Mouse (Mus musculus) 3134 (cell line): ENCODE measurements around the gene Hist1h3c.
"Not testable (repeated sequence)": the region's sequence is repeated elsewhere in the genome, so short reads cannot be mapped to it uniquely, and the experiment has no call there.

ENCODE experiments used
- DNase-seq: peaks from one replicate; pipeline ENCODE4 v3.0.0-alpha.2; 2011; ENCODE audit warnings: low spot score; ENCODE audit not compliant: insufficient read length; ENCODE audit errors: extremely low read depth

Hist1h3c gene

GRCm38 (mm10) chr13:23740910-23741309 is 4.5 kb downstream of the Hist1h3c start:
- DNase-seq: peak; percentile 33

GRCm38 (mm10) chr13:23740256-23740840 is 5.1 kb downstream of the Hist1h3c start:
- no peak for DNase-seq

DNA sequence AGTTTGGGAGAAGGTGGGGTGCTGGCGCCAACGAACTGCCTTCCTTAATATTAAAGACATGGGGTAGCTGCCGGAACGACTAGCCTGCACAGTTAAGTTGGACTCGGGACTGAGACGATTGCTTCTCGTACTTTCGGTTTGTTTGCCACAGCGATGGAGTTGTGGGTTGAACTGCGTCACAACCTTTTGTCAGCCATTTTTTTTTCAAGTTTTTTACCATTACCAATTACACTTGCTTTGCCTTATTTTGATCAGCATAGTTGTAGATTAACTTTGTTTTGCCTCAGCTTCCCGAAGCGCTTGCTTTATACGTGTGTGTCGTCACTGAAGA is 5.5 kb downstream of the Hist1h3c start:
- no peak for DNase-seq

GRCm38 (mm10) chr13:23739069-23739921 is 6.1 kb downstream of the Hist1h3c start:
- DNase-seq: peak; percentile 96

DNA sequence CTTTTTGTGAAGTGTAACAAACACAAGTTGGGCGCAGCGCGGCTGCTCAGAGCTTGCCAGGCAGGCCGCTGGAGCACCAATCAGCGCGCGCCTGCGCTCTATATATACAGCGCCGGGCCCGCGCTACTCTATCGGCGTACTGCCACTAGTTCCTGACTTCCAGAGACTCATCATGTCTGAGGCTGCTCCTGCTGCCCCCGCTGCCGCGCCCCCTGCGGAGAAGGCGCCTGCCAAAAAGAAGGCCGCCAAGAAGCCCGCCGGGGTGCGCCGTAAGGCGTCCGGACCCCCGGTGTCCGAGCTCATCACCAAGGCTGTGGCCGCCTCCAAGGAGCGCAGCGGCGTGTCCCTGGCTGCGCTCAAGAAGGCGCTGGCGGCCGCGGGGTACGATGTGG is 6.7 kb downstream of the Hist1h3c start, which contains the start of gene Hist1h1c:
Hist1h1c (plus strand) TSS at position 132 of the 392 bp plus-strand sequence.
- peak; percentile 98 for DNase-seq

DNA sequence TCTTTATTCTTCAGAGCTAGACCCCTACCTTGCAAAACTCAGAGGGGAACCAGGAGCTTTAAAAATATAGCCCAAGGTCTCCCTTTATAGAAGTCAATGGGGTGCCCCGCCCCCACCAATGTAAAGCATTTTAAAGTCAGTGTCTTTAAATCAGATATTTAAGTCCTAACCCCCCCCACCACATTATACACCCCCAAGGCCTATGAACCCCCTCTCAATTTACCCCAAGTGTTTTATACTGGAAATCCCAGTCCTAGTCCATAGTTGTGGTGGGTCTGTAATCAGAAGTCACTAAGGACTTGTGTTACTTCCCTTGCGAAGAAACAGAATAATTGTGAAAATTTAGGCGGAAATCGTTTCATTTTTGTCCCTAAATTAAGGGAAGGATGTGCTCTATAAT is 7.4 kb downstream of the Hist1h3c start:
- peak; percentile 23 for DNase-seq

- no peak for DNase-seq
Observed at GRCm38 (mm10) chr13:23737091-23737490, 8.3 kb downstream of the Hist1h3c start.

DNA sequence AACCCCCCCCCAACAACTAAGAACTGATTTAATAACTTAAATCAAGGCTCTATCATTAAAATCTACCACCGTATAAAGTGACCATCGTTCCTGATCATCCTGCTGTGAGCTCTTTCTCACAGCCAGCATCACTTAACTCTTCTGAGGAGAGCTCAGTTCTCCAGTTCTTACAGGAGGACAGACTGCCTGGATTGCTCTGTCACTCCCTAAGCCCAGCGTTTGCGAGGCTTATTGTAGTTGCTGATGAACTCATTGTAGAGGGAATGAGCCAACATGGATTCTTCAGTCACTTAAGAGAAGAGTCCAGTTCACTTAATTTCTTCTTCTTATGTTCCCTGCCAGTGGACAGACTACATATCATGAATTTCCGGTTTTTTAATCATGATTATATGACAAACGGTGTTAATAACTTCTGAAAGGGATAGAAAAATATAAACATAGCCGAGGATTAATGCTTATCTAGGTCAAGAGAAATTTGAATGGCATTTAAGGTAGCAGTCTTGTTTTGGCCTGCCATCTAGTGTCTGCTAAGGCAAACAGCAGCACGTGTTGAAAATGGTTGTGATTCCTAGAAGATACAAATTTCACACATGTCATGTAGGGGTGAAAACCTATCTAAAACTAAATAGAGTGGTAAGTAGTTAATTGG is 13.1 kb downstream of the Hist1h3c start:
- peak; percentile 22 for DNase-seq

GRCm38 (mm10) chr13:23730479-23730878 is 14.9 kb downstream of the Hist1h3c start:
- DNase-seq: peak; percentile 40

GRCm38 (mm10) chr13:23729706-23730105 is 15.7 kb downstream of the Hist1h3c start:
- no peak for DNase-seq

GRCm38 (mm10) chr13:23729192-23729525 is 16.2 kb downstream of the Hist1h3c start:
- DNase-seq: no peak

- no peak for DNase-seq
Observed at GRCm38 (mm10) chr13:23728472-23729191, 16.8 kb downstream of the Hist1h3c start.

GRCm38 (mm10) chr13:23725213-23725612 is 20.2 kb downstream of the Hist1h3c start:
- no peak for DNase-seq

GRCm38 (mm10) chr13:23724239-23724638 is 21.2 kb downstream of the Hist1h3c start:
- DNase-seq: no peak

DNA sequence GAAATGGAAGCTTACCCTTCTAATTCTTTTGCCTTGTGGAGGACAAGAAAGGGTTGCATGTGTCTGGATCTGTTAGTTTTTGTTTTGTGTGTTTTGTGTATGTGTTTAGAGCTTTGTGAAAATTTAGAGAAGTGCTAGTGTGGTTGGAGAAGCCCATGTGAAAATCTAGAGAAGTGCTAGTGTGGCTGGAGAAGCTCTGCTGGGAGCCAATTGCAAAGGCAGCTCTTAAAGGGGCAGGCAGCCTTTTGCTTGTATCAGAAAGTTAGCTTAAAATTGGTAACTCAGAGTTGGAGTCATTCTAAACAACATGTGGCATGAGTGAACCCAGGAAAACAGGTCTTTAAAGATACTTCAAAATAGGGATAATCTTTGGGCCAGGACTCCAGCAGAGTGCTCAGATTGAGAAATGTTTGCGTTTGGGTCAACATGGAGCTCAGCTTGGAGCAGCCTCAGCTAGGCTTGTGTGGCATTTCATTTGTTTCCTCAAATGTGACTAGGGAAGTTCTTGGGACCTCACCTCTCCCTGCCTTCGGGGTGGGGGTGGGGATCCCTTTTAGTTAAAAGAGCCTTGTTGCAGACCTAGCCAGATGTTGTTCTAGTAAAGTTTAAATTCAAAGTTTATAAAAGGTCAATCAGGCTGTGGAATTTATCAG is 27.7 kb downstream of the Hist1h3c start:
- DNase-seq: not testable (repeated sequence)

GRCm38 (mm10) chr13:23717176-23717575 is 28.2 kb downstream of the Hist1h3c start:
- no peak for DNase-seq

- DNase-seq: no peak
Observed at GRCm38 (mm10) chr13:23716261-23717042, 28.9 kb downstream of the Hist1h3c start.

DNA sequence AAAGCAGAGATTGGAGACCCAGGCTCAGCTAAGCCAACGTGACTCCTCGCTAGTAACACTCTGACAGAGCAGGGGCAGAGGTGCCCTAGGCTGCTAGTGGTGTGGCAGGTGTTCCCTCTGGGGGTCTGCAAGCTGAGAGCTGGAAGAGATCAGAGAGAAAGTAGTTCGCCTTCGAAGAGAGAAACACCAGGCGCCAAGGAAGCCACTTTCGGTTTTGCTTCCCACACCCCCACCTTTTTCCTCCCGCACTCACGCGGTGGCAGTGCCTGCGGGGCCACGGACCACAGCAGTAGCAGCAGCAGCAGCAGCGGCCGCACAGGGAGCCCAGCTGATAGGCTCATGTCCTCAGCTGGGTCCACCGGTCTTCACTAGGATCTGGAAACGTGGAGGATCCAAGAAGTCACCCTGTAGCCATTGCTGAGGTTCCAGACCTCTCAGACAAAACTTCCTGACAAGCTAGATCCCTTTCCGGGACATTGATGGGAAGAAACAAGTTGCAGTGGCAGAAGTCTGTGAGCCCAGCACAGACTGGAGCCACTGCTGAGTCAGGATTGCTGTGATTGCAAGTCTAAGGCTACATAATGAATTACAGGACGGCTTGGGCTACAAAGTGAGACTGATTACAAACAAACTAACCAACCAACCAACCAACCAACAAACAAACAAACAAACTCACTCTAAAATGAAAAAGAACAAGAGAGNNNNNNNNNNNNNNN is 34.9 kb downstream of the Hist1h3c start, which contains the start of gene Hfe:
Hfe (minus strand) TSS at position 481 of the 716 bp plus-strand sequence.
- peak; percentile 79 for DNase-seq

GRCm38 (mm10) chr13:23709714-23710373 is 35.6 kb downstream of the Hist1h3c start:
- DNase-seq: no peak
